Mouse (Mus musculus) neural tube, embryonic 12.5 days (tissue): ENCODE results near the gene Nhsl2. TPM values are rescaled to one million over a fixed set of nuclear protein-coding genes. Genes with fewer than 3 reads are reported as not detected.

Experiments
- ATAC-seq: fragments of 200-750 bp; cut with Nextera tagmentation; 2 replicates; pipeline ENCODE4 v1.8.0; 2017; ENCODE audit warnings: low read depth, mild to moderate bottlenecking, moderate TSS enrichment, moderate library complexity; ENCODE audit not compliant: low FRiP score
- H3K27ac ChIP-seq: fragments of 300-500 bp; sonication (generic); 2 replicates; pipeline ENCODE4 v1.5.1; 2016
- H3K27me3 ChIP-seq: fragments of 300-500 bp; sonication (generic); replicated peaks from 2 replicates; pipeline ENCODE4 v1.6.1; 2016; ENCODE audit warnings: mild to moderate bottlenecking
- H3K36me3 ChIP-seq: fragments of 300-500 bp; sonication (generic); 2 replicates; pipeline ENCODE4 v1.6.1; 2016; ENCODE audit warnings: mild to moderate bottlenecking
- H3K4me1 ChIP-seq: fragments of 300-500 bp; sonication (generic); 2 replicates; pipeline ENCODE4 v1.6.1; 2016
- H3K4me2 ChIP-seq: fragments of 300-500 bp; sonication (generic); replicated peaks from 2 replicates; pipeline ENCODE4 v1.6.1; 2016; ENCODE audit warnings: mild to moderate bottlenecking
- H3K4me3 ChIP-seq: fragments of 300-500 bp; sonication (generic); 2 replicates; pipeline ENCODE4 v1.5.1; 2016
- H3K9ac ChIP-seq: fragments of 300-500 bp; sonication (generic); 2 replicates; pipeline ENCODE4 v1.6.1; 2016; ENCODE audit warnings: mild to moderate bottlenecking
- H3K9me3 ChIP-seq: fragments of 300-500 bp; sonication (generic); 2 replicates; pipeline ENCODE4 v1.6.1; 2016; ENCODE audit warnings: mild to moderate bottlenecking
- WGBS: fragments of 180-500 bp; shearing (Covaris S2); methylation state at CpG from one replicate; pipeline ENCODE4 v1.1.7; 2016; 5-methylcytosine and 5-hydroxymethylcytosine counted together
- polyA plus RNA-seq: library from polyadenylated mRNA; unstranded; fragments of >200 nt; fragmentation: Nextera tagmentation; extraction: Ambion mirVana; gene quantifications from 2 replicates; pipeline ENCODE4 v1.2.1, GENCODE M21; 2016

Nhsl2 gene
- polyA plus RNA-seq, 1 experiment from 2014 or later = 6.3 TPM

DNA sequence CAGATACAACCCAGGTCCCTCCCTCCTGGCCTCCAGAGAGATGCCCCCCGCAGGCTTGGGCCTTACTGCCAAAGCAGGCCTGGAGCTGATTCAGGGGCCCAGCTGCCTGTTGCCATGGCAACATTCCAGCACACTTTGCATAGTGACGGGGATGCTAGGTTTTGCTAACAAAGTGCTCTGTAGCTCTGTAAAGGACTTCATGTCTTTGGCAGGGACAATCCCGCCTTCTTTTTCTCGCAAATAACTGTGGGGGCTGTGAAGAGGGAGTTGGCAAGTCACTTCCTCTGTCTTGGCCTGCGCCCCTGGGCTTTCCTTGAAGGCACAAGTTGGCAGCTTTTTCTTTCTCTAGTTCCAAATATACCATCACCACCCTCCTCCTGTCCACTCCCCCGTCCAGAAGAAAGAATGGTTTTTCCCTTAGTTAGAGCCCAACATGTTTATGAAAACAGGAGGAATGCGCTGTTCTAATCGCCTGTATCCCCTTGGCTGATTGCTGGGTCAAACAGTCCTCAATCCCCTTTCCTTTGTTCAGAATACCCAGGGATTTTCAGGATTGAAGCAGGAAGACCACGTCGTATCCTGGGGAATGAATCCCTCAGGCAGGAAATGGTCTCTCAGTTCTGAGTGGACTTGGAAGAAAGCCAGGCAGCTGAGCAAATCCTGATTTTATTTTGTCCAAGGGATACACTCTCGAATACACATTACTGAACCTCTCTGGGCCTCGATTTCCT, 144.8 kb downstream of the Nhsl2 start:
- H3K9ac ChIP-seq = no peak overlapping the region
- peaks cover 3% of the 10 kb centered on the region; the same call in 1 of the 2 replicates for H3K27me3 ChIP-seq
- H3K4me1 ChIP-seq = peaks cover 4% of the 10 kb centered on the region; the same call in 1 of the 2 replicates
- peak; percentile 79 for ATAC-seq
- no peak overlapping the region for H3K4me2 ChIP-seq
- 32% methylated on average over 12 of the region's 12 CpGs for WGBS
- H3K9me3 ChIP-seq = no peaks in the 10 kb centered on the region
- H3K27ac ChIP-seq = no peak overlapping the region
- H3K36me3 ChIP-seq = no peaks in the 10 kb centered on the region
- no peak overlapping the region for H3K4me3 ChIP-seq

DNA sequence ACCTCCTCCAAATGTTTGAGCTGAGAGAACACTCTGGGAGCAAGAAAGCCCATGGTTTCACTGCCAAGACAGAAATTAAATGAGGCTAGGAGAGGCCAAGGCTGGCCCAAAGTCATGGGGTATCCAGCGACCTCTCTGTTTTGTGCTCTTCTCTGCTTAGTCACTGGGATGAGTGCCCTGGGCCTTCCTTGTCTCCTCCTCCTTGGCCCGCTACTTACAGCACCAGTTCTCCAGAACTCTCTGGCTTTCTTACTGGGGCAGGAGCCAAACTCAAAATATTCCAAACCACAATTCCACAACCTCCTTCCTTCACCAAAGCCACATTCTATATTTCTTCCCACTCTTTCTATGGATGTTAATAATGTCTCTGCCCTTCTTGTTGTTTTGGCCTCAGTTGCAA, 147.5 kb downstream of the Nhsl2 start:
- Histone ChIP-seq H3K9me3 (no peaks in the 10 kb centered on the region), H3K4me3 (no peak overlapping the region), H3K9ac (no peak overlapping the region), H3K4me1 (peaks cover 4% of the 10 kb centered on the region; the same call in 1 of the 2 replicates), H3K4me2 (no peak overlapping the region), H3K27ac (no peak overlapping the region), H3K27me3 (peaks cover 10% of the 10 kb centered on the region; the same call in 1 of the 2 replicates), H3K36me3 (no peaks in the 10 kb centered on the region)
- WGBS = 90% methylated on average over 2 of the region's 2 CpGs
- ATAC-seq = no peak

DNA sequence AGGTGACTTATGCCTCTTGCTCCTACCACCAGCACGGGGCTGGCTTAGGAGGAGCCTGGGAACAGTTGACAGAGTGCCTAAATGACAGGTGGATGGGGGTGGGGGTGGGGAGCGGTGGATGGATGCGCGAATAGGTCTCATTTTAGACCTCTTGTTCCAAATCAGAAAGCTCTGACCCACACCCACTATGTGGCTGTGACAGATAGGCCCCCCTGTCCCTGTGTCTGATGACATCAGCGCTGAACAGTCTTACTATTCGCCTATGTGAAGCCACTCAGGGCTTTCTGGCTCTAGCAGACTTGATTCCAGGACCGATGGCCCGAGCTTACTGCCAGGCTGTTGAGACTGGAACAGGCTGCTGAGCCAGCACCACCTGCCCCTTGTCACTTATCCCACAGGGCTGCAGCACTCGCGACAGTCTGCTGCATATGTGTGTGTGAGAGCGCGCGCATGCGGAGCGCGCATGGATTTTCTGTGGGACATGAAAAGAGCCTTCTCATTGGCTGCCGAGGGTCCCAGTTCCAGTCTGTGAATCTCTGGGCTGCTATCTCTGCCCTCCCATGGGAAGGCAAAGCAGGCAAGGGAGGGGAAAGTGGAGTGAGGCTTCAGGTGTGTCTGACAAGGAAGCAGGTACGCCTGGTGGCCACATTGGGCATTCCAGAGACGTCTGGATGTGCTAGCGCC, 154.6 kb downstream of the Nhsl2 start:
- Histone ChIP-seq H3K27me3 (peaks cover 26% of the 10 kb centered on the region), H3K9ac (no peak overlapping the region), H3K36me3 (no peaks in the 10 kb centered on the region), H3K27ac (no peak overlapping the region), H3K9me3 (no peaks in the 10 kb centered on the region), H3K4me3 (peak overlapping the region; percentile 27; the same call in 1 of the 2 replicates), H3K4me2 (peak overlapping the region; percentile 59), H3K4me1 (peaks cover 17% of the 10 kb centered on the region; the same call in 1 of the 2 replicates)
- 20% methylated on average over 20 of the region's 20 CpGs for WGBS
- ATAC-seq = peak; percentile 79

DNA sequence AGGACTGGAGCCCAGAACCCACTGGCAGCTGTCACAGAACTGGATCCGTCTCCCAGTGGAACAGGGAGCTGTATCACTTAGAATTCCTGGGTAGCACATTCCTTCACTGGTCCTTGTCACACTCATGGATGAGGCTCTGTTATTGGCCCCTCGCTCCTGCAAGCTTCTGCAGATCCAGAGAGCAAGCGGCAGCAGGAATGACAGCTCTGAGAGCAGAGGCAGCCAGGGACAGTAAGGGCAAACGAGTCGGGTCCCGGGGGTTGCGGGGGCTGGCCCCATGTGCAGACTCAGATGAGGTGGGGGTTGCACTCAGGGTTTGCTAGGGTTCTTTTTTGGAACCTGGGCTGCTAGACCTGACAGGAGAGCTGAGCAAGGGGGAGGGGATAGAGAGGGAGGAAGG, 155.2 kb downstream of the Nhsl2 start:
- WGBS = 13% methylated on average over 7 of the region's 7 CpGs
- no peaks in the 10 kb centered on the region for H3K9me3 ChIP-seq
- peaks cover 17% of the 10 kb centered on the region; the same call in 1 of the 2 replicates for H3K4me1 ChIP-seq
- peak overlapping the region; percentile 59 for H3K4me2 ChIP-seq
- H3K4me3 ChIP-seq = peak overlapping the region; percentile 27; the same call in 1 of the 2 replicates
- peaks cover 27% of the 10 kb centered on the region for H3K27me3 ChIP-seq
- no peak overlapping the region for H3K9ac ChIP-seq
- no peaks in the 10 kb centered on the region for H3K36me3 ChIP-seq
- H3K27ac ChIP-seq = no peak overlapping the region
- ATAC-seq = peak; percentile 57; the same call in 1 of the 2 replicates

DNA sequence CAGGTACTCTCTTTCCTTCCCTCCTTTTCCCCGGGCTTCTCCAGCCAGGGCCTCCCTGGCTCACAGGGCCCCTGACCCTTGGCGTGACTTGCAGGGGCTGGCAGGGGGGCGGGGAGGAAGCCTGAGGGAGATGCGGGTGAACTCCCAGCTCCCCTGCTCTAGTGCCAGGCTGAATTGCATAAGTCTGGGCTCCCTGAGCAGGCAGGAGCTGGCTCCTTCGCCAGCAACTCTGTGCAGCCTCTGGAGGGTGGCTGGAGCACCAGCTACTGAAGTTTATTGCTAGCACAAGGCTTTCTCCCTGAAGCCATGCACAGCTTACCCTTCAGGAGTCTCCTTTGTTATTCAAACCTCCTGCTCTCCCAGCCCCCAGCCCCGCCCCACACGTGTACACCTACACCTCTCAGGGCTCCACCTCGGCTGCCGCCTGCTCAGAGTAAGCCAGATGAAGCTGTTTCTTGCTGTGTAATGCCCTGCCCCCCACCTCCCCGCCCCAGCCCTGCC, 156.0 kb downstream of the Nhsl2 start:
- H3K36me3 ChIP-seq = no peaks in the 10 kb centered on the region
- 12% methylated on average over 10 of the region's 10 CpGs for WGBS
- no peak overlapping the region for H3K27ac ChIP-seq
- no peaks in the 10 kb centered on the region for H3K9me3 ChIP-seq
- peak overlapping the region; percentile 59 for H3K4me2 ChIP-seq
- H3K4me1 ChIP-seq = peaks cover 17% of the 10 kb centered on the region; the same call in 1 of the 2 replicates
- ATAC-seq = no peak
- peak overlapping the region; percentile 9; the same call in 1 of the 2 replicates for H3K4me3 ChIP-seq
- no peak overlapping the region for H3K9ac ChIP-seq
- H3K27me3 ChIP-seq = peaks cover 27% of the 10 kb centered on the region

DNA sequence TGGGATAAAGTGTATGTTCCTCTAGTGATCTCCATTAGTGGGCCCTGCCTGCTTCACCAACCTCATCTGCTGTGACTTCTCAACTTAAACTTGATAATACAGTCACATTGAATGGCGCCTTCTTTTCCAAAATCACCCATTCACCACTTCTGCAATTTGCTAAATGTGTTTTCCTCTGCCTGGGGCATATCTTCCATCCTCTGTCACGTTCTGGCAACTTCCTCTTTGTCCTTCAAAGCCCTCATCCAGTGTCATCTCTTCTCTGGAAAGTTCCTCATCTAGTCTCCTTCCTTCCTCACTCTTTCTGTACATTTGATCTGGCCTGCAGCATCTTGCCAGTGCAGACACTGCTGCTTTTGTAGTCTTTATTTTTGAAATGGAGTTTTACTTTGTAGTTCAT, 158.8 kb downstream of the Nhsl2 start:
- ATAC-seq = no peak
- no peaks in the 10 kb centered on the region for H3K9me3 ChIP-seq
- H3K27me3 ChIP-seq = peaks cover 17% of the 10 kb centered on the region
- no peaks in the 10 kb centered on the region for H3K36me3 ChIP-seq
- peaks cover 17% of the 10 kb centered on the region; the same call in 1 of the 2 replicates for H3K4me1 ChIP-seq
- H3K4me3 ChIP-seq = no peak overlapping the region
- H3K27ac ChIP-seq = no peak overlapping the region
- no peak overlapping the region for H3K4me2 ChIP-seq
- no peak overlapping the region for H3K9ac ChIP-seq
- 71% methylated on average over 2 of the region's 2 CpGs for WGBS

DNA sequence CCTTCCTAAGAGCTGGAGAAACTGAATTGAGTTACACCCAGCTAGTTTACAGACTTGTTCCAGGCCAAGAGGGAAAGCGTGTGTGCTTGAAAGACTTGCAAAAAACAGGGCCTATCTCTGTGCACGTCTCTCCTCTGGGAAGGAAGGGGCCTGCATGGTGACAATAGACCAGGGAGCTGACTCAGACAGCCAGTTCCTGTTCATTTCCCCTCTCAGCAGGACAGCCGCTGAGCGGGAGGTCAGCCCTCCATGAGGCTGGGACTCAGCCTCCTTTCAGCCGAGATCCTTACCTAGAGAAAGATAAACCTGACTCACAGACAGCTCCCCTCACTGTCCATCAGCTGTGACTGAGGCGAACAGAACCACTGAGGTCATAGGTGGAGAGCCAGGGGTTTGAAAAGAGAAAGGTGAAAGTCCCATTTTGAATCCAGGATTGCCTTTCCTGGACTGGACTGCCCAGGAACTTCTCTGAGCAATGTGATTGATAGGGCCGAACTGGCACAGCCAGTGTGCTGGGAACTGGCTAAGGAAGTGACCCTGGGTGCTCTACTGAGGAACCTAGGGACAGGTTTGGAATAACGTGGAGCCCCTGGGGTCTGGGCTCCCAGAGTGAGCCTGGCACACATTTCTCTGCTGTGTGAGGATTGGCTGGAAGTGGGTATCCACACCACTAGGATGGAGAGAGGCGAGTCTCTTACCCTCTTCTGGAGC, 168.2 kb downstream of the Nhsl2 start:
- Histone ChIP-seq H3K4me3 (no peak overlapping the region), H3K9me3 (no peaks in the 10 kb centered on the region), H3K4me1 (no peaks in the 10 kb centered on the region), H3K9ac (no peak overlapping the region), H3K27ac (no peak overlapping the region), H3K4me2 (no peak overlapping the region), H3K27me3 (no peaks in the 10 kb centered on the region; the same call in 1 of the 2 replicates), H3K36me3 (no peaks in the 10 kb centered on the region)
- ATAC-seq = no peak
- WGBS = 51% methylated on average over 9 of the region's 9 CpGs

DNA sequence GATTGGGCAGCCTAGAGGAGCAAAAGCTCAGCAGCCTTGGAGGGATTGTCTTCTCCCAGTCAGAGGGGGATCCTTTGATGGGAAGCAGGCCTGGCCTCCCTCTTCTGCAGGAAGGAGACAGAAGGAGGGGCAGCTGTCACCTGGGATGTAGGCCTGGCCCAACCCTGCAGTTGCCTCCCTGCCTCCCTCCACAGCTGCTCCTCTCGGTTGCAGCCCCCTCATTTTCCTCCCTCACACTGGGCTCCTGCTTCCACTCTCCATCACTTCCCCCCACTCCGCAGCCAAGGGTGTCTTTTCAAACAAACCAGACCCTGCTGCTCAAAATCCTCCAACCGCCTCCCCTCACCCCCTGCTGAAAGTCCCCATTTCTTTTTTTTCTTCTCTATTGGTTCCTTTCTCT, 169.7 kb downstream of the Nhsl2 start:
- Histone ChIP-seq H3K4me3 (no peak overlapping the region), H3K4me2 (no peak overlapping the region), H3K9ac (no peak overlapping the region), H3K27me3 (no peaks in the 10 kb centered on the region; the same call in 1 of the 2 replicates), H3K4me1 (no peaks in the 10 kb centered on the region), H3K9me3 (no peaks in the 10 kb centered on the region), H3K36me3 (no peaks in the 10 kb centered on the region), H3K27ac (no peak overlapping the region)
- no peak for ATAC-seq
- 42% methylated on average over 3 of the region's 3 CpGs for WGBS

DNA sequence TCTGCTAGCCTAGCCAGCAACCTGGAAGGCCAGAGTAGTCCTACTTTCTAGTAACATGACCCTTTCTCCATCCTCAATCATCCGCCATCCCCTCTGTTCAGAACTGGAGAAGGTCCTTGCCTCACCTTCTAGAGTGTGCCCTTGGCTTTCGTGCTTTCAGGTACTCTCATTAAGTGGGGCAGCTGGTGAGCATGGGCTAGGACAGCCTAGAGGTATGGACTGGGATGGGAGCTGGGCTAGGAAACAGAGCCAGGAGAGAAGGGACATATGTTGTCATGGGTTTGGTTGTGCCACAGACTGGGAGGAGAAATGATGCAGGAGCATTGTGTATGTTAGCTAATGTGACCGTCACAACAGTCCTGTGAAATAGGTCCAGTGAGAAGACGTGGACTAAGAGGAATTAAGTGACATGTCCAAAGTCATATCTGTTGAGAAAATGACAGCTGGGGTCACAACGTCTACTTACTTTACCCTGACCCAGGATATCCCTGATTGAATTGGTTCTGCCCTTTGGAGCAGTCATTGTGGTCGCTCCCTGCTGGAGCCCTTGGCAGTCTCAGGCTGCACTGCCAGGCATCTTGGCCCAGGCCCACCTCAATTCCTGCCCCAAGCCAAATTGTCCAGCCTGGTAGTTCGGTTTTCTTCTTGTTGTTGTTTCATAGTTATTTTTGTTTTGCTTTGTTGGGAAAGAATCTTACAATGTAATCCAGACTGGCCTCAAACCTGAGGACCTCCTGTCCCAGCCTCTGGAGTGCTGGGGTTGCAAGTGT, 170.5 kb downstream of the Nhsl2 start:
- H3K27me3 ChIP-seq = no peaks in the 10 kb centered on the region; the same call in 1 of the 2 replicates

DNA sequence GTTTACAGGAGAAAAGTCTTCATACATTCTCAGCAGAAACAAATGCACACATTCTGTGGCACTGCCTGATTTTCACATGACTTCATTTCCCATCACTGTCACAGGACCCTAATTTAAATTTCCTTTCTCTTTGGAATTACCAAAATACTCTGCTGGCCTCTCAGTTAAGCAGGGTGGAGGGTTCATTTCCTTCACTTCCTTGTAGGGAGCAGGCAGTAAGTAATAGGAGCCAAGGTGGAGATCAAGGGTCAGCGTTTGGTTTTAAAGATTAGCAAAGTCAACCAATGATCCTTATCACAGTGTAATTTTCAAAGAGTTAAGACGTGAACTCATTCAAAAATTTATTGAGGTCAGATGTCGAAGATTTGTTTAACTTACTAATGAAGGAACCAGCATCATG, 175.8 kb downstream of the Nhsl2 start:
- no peaks in the 10 kb centered on the region; the same call in 1 of the 2 replicates for H3K27me3 ChIP-seq
- H3K4me1 ChIP-seq = no peaks in the 10 kb centered on the region
- H3K9ac ChIP-seq = no peak overlapping the region
- H3K36me3 ChIP-seq = no peaks in the 10 kb centered on the region
- no peak overlapping the region for H3K27ac ChIP-seq
- no peak overlapping the region for H3K4me3 ChIP-seq
- no peak overlapping the region for H3K4me2 ChIP-seq
- 79% methylated on average over 3 of the region's 3 CpGs for WGBS
- no peak for ATAC-seq
- H3K9me3 ChIP-seq = no peaks in the 10 kb centered on the region

More for the DNA sequence above, 170.5 kb downstream of the Nhsl2 start:
- Histone ChIP-seq H3K9ac (no peak overlapping the region), H3K4me1 (no peaks in the 10 kb centered on the region), H3K9me3 (no peaks in the 10 kb centered on the region), H3K4me2 (no peak overlapping the region), H3K27ac (no peak overlapping the region), H3K36me3 (no peaks in the 10 kb centered on the region), H3K4me3 (no peak overlapping the region)
- ATAC-seq = no peak
- 83% methylated on average over 7 of the region's 7 CpGs for WGBS

DNA sequence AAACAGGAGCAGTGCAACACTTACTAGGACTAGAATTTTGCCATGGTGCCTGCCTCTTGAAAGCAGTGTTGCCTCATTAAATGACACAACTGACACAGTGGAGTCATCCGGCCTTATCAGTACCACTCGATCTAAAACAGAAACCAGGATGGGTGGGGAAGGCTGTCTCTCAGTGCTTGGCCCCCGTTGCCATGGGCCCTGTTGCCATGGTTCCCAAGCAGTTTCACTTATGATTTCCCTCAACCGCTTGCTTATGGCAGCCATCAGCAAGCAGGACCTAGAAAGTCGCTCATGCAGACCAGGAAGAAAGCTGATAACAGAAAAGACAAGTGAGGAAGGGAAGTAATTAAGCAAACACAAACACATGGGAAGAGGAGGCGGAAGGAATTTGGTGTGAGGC, 182.7 kb downstream of the Nhsl2 start:
- H3K36me3 ChIP-seq = no peaks in the 10 kb centered on the region
- no peak overlapping the region for H3K4me2 ChIP-seq
- no peak overlapping the region for H3K4me3 ChIP-seq
- no peak for ATAC-seq
- no peaks in the 10 kb centered on the region; the same call in 1 of the 2 replicates for H3K27me3 ChIP-seq
- no peak overlapping the region for H3K9ac ChIP-seq
- no peak overlapping the region for H3K27ac ChIP-seq
- 65% methylated on average over 6 of the region's 6 CpGs for WGBS
- H3K9me3 ChIP-seq = no peaks in the 10 kb centered on the region
- H3K4me1 ChIP-seq = no peaks in the 10 kb centered on the region
